Mouse (Mus musculus): Measurements from ENCODE around the gene Mmp23. TPM values are rescaled to one million over a fixed set of nuclear protein-coding genes. Genes with fewer than 3 reads are reported as not detected.
A peak's percentile ranks its signal among the peaks of the same experiment; 100 is the strongest.
"Not testable (repeated sequence)": the region's sequence is repeated elsewhere in the genome, so short reads cannot be mapped to it uniquely, and the experiment has no call there.

Gene Mmp23
- polyA plus RNA-seq, 1 experiment from 2014 or later: 4.0 TPM

- Histone ChIP-seq H3K4me1 (ENCODE audit: control insufficient read depth, insufficient read depth, low read length) (peaks cover 19% of the 10 kb centered on the region; the same call in 1 of the 2 replicates), H3K27me3 (ENCODE audit: control insufficient read depth, insufficient read depth, low read length) (peaks cover 53% of the 10 kb centered on the region), H3K4me2 (ENCODE audit: low read depth) (no peak overlapping the region), H3K9me3 (ENCODE audit: control insufficient read depth, low read length) (no peaks in the 10 kb centered on the region), H3K36me3 (ENCODE audit: control insufficient read depth, insufficient read depth, low read length) (peaks cover 28% of the 10 kb centered on the region), H3K27ac (ENCODE audit: low read depth, low read length) (no peak overlapping the region), H3K4me3 (ENCODE audit: low read depth, low read length) (no peak overlapping the region), H3K9ac (ENCODE audit: low read length) (no peak overlapping the region)
- ATAC-seq (ENCODE audit: insufficient read depth, low FRiP score, low TSS enrichment): no peak
- WGBS: 67% methylated on average over 15 of the region's 15 CpGs
- DNase-seq (ENCODE audit: low spot score): no peak
Observed at GRCm38 (mm10) chr4:155651553-155652269, 1.5 kb downstream of the Mmp23 start.

GRCm38 (mm10) chr4:155649355-155649754 is 3.8 kb downstream of the Mmp23 start:
- Histone ChIP-seq H3K9me3 (ENCODE audit: control insufficient read depth, low read length) (no peaks in the 10 kb centered on the region), H3K27ac (ENCODE audit: low read depth, low read length) (no peak overlapping the region), H3K27me3 (ENCODE audit: control insufficient read depth, insufficient read depth, low read length) (peaks cover 31% of the 10 kb centered on the region), H3K36me3 (ENCODE audit: control insufficient read depth, insufficient read depth, low read length) (peaks cover 28% of the 10 kb centered on the region), H3K9ac (ENCODE audit: low read length) (no peak overlapping the region), H3K4me1 (ENCODE audit: control insufficient read depth, insufficient read depth, low read length) (peaks cover 13% of the 10 kb centered on the region; the same call in 1 of the 2 replicates), H3K4me2 (ENCODE audit: low read depth) (no peak overlapping the region), H3K4me3 (ENCODE audit: low read depth, low read length) (no peak overlapping the region)
- DNase-seq (ENCODE audit: low spot score) (no peak), ATAC-seq (ENCODE audit: insufficient read depth, low FRiP score, low TSS enrichment) (no peak)
- 91% methylated on average over 11 of the region's 11 CpGs for WGBS

DNA sequence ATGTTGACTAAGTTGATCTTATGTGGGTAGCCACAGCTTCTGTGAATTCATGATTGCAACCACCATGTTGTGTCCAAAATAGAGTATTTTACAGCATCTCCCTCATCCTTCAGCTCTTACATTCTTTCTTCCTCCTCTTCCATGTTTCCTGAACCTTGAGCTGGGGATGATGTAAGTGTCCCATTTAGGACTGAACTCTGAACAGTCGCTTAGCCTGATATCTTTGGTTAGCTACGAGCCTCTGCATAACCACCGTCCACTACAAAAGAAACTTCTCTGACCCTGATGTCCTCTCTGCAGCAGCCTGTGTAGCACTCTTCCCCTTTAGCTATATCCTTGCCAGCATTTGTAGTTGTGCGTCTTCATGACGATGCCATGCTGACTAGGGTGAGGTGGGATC is 7.5 kb downstream of the Mmp23 start:
- Histone ChIP-seq H3K27me3 (ENCODE audit: control insufficient read depth, insufficient read depth, low read length) (no peaks in the 10 kb centered on the region), H3K4me1 (ENCODE audit: control insufficient read depth, insufficient read depth, low read length) (no peaks in the 10 kb centered on the region), H3K4me2 (ENCODE audit: low read depth) (no peak overlapping the region), H3K4me3 (ENCODE audit: low read depth, low read length) (no peak overlapping the region), H3K9me3 (ENCODE audit: control insufficient read depth, low read length) (no peaks in the 10 kb centered on the region), H3K36me3 (ENCODE audit: control insufficient read depth, insufficient read depth, low read length) (peaks cover 50% of the 10 kb centered on the region), H3K9ac (ENCODE audit: low read length) (no peak overlapping the region), H3K27ac (ENCODE audit: low read depth, low read length) (no peak overlapping the region)
- DNase-seq (ENCODE audit: low spot score) (no peak), ATAC-seq (ENCODE audit: insufficient read depth, low FRiP score, low TSS enrichment) (no peak)
- WGBS: 98% methylated on average over 5 of the region's 5 CpGs

DNA sequence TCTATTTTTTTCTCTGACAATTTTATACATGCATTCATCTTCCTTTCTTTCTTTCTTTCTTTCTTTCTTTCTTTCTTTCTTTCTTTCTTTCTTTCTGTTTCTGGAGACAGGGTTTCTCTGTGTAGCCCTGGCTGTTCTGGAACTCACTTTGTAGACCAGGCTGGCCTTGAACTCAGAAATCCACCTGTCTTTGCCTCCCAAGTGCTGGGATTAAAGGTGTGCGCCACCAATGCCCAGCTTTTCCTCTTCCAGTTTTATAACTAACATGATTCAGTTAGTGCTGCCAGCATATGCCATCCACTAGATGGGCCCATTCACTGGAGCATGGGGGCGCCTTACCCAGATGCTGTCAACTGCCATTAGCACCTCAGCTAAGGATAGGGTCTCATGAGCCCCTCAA is 7.9 kb downstream of the Mmp23 start, which contains the start of gene Gm10563:
Gm10563 (minus strand) TSS at position 101 of the 400 bp plus-strand sequence.
- not testable (repeated sequence) for H3K27ac ChIP-seq (ENCODE audit: low read depth, low read length); H3K4me2 ChIP-seq (ENCODE audit: low read depth); H3K9me3 ChIP-seq (ENCODE audit: control insufficient read depth, low read length); H3K27me3 ChIP-seq (ENCODE audit: control insufficient read depth, insufficient read depth, low read length); ATAC-seq (ENCODE audit: insufficient read depth, low FRiP score, low TSS enrichment); DNase-seq (ENCODE audit: low spot score); H3K9ac ChIP-seq (ENCODE audit: low read length); H3K4me1 ChIP-seq (ENCODE audit: control insufficient read depth, insufficient read depth, low read length); H3K4me3 ChIP-seq (ENCODE audit: low read depth, low read length)
- 97% methylated on average over 2 of the region's 2 CpGs for WGBS
- peaks cover 47% of the 10 kb centered on the region for H3K36me3 ChIP-seq (ENCODE audit: control insufficient read depth, insufficient read depth, low read length)

- Histone ChIP-seq H3K9me3 (ENCODE audit: control insufficient read depth, low read length) (no peaks in the 10 kb centered on the region), H3K27me3 (ENCODE audit: control insufficient read depth, insufficient read depth, low read length) (no peaks in the 10 kb centered on the region), H3K4me2 (ENCODE audit: low read depth) (no peak overlapping the region), H3K4me3 (ENCODE audit: low read depth, low read length) (no peak overlapping the region), H3K4me1 (ENCODE audit: control insufficient read depth, insufficient read depth, low read length) (no peaks in the 10 kb centered on the region), H3K36me3 (ENCODE audit: control insufficient read depth, insufficient read depth, low read length) (peaks cover 36% of the 10 kb centered on the region), H3K27ac (ENCODE audit: low read depth, low read length) (no peak overlapping the region), H3K9ac (ENCODE audit: low read length) (no peak overlapping the region)
- 100% methylated on average over 1 of the region's 1 CpGs for WGBS
- no peak for ATAC-seq (ENCODE audit: insufficient read depth, low FRiP score, low TSS enrichment)
- DNase-seq (ENCODE audit: low spot score): no peak
Observed at GRCm38 (mm10) chr4:155643531-155643930, 9.7 kb downstream of the Mmp23 start.

- no peak for ATAC-seq (ENCODE audit: insufficient read depth, low FRiP score, low TSS enrichment)
- Histone ChIP-seq H3K4me2 (ENCODE audit: low read depth) (no peak overlapping the region), H3K27ac (ENCODE audit: low read depth, low read length) (no peak overlapping the region), H3K4me3 (ENCODE audit: low read depth, low read length) (no peak overlapping the region), H3K27me3 (ENCODE audit: control insufficient read depth, insufficient read depth, low read length) (no peaks in the 10 kb centered on the region), H3K4me1 (ENCODE audit: control insufficient read depth, insufficient read depth, low read length) (no peaks in the 10 kb centered on the region), H3K9me3 (ENCODE audit: control insufficient read depth, low read length) (no peaks in the 10 kb centered on the region), H3K36me3 (ENCODE audit: control insufficient read depth, insufficient read depth, low read length) (peaks cover 29% of the 10 kb centered on the region), H3K9ac (ENCODE audit: low read length) (no peak overlapping the region)
- DNase-seq (ENCODE audit: low spot score): no peak
Observed at GRCm38 (mm10) chr4:155635766-155636499, 17.3 kb downstream of the Mmp23 start.

- H3K27ac ChIP-seq (ENCODE audit: low read depth, low read length): no peak overlapping the region
- WGBS: 90% methylated on average over 6 of the region's 6 CpGs
- H3K4me3 ChIP-seq (ENCODE audit: low read depth, low read length): no peak overlapping the region
- no peaks in the 10 kb centered on the region for H3K27me3 ChIP-seq (ENCODE audit: control insufficient read depth, insufficient read depth, low read length)
- no peak overlapping the region for H3K9ac ChIP-seq (ENCODE audit: low read length)
- no peak overlapping the region for H3K4me2 ChIP-seq (ENCODE audit: low read depth)
- H3K4me1 ChIP-seq (ENCODE audit: control insufficient read depth, insufficient read depth, low read length): no peaks in the 10 kb centered on the region
- ATAC-seq (ENCODE audit: insufficient read depth, low FRiP score, low TSS enrichment) (no peak), DNase-seq (ENCODE audit: low spot score) (no peak)
- no peaks in the 10 kb centered on the region for H3K9me3 ChIP-seq (ENCODE audit: control insufficient read depth, low read length)
- peaks cover 12% of the 10 kb centered on the region for H3K36me3 ChIP-seq (ENCODE audit: control insufficient read depth, insufficient read depth, low read length)
Observed at GRCm38 (mm10) chr4:155630267-155630666, 22.9 kb downstream of the Mmp23 start.

GRCm38 (mm10) chr4:155624338-155625291 is 28.6 kb downstream of the Mmp23 start, which contains the start of gene Cdk11b:
Cdk11b (plus strand) TSS chr4:155624854.
- ATAC-seq (ENCODE audit: insufficient read depth, low FRiP score, low TSS enrichment): peak; percentile 98
- H3K4me3 ChIP-seq (ENCODE audit: low read depth, low read length): peak within 1 kb of the TSS; percentile 86
- no peaks in the 10 kb centered on the region for H3K9me3 ChIP-seq (ENCODE audit: control insufficient read depth, low read length)
- peak within 1 kb of the TSS; percentile 77 for H3K9ac ChIP-seq (ENCODE audit: low read length)
- H3K4me1 ChIP-seq (ENCODE audit: control insufficient read depth, insufficient read depth, low read length): peaks cover 2% of the 10 kb centered on the region; the same call in 1 of the 2 replicates
- WGBS: under 1% methylated on average over 81 of the region's 84 CpGs
- no peaks in the 10 kb centered on the region for H3K36me3 ChIP-seq (ENCODE audit: control insufficient read depth, insufficient read depth, low read length)
- H3K27ac ChIP-seq (ENCODE audit: low read depth, low read length): peak within 1 kb of the TSS; percentile 69
- H3K27me3 ChIP-seq (ENCODE audit: control insufficient read depth, insufficient read depth, low read length): no peaks in the 10 kb centered on the region
- peak within 1 kb of the TSS; percentile 71 for H3K4me2 ChIP-seq (ENCODE audit: low read depth)
- peak; percentile 98 for DNase-seq (ENCODE audit: low spot score)
